In genomic region chr19:55741439-55741928, GRCm38 (mm10) we compare ENCODE assay signal across 8 mouse cellular contexts. TPM values are rescaled to one million over a fixed set of nuclear protein-coding genes. Genes with fewer than 3 reads are reported as not detected.
DNase-seq lines count a peak whose midpoint lies in the region; ATAC-seq lines count a peak whose summit lies in the region.

Gene Tcf7l2 (plus strand): TSS chr19:55741820.

- intact Hi-C loops in left cerebral cortex, postnatal 4 days (cut with DNase I) = loop anchor here (5.0 kb wide), 1 partner anchor 156 kb away; no protein-coding TSS in a partner anchor

- ATAC-seq in granulocyte monocyte progenitor cell, adult 5-6 weeks (replicated peaks; ENCODE audit: poor library complexity, severe bottlenecking) = peak; percentile 68
- ATAC-seq in midbrain, embryonic 11.5 days (ENCODE audit: low FRiP score) = peak; percentile 92

- peak within 1 kb of the TSS; percentile 97 for H3K4me3 ChIP-seq in midbrain, embryonic 11.5 days (ENCODE audit: low read depth, low read length)

- peak; percentile 93 for DNase-seq in adrenal gland, adult 2 months
- peak; percentile 96 for DNase-seq in embryo, embryonic 11 days
- peak; percentile 90 for DNase-seq in kidney, adult 11 months
- peak; percentile 90 for DNase-seq in left cerebral cortex, postnatal 4 days
- DNase-seq in midbrain, embryonic 11.5 days (ENCODE audit: low spot score, missing footprints) = peak; percentile 99
- DNase-seq in right cerebral cortex, postnatal 4 days = peak; percentile 68
- DNase-seq in yolk sac, embryonic 10.5 days (ENCODE audit: low spot score) = peak; percentile 96

- peak within 1 kb of the TSS; percentile 99 for H3K27ac ChIP-seq in midbrain, embryonic 11.5 days (ENCODE audit: low read depth, low read length)

- H3K4me1 ChIP-seq in midbrain, embryonic 11.5 days (ENCODE audit: control insufficient read depth, insufficient read depth, low read length) = peaks cover 20% of the 10 kb centered on the region

- H3K36me3 ChIP-seq in midbrain, embryonic 11.5 days (ENCODE audit: control insufficient read depth, insufficient read depth, low read length) = no peaks in the 10 kb centered on the region

- under 1% methylated on average over 36 of the region's 42 CpGs for WGBS in midbrain, embryonic 11.5 days

- H3K9me3 ChIP-seq in midbrain, embryonic 11.5 days (ENCODE audit: control insufficient read depth, low read length) = no peaks in the 10 kb centered on the region

- no peaks in the 10 kb centered on the region for H3K27me3 ChIP-seq in midbrain, embryonic 11.5 days (ENCODE audit: control insufficient read depth, insufficient read depth, low read length)

- H3K4me2 ChIP-seq in midbrain, embryonic 11.5 days = peak within 1 kb of the TSS; percentile 75

- peak within 1 kb of the TSS; percentile 96 for H3K9ac ChIP-seq in midbrain, embryonic 11.5 days (ENCODE audit: low read length)

RNA-seq across cellular contexts. Expression of gene Tcf7l2, which starts in this region (rescaled TPM):
- total RNA-seq in adrenal gland, adult 2 months (2021) = 10 to 100 TPM; 22.6 to 24.2 TPM
- 18.2 and 19.0 TPM in 2 replicates for polyA plus RNA-seq in adrenal gland, adult 2 months (2012; rRNA removed)
- 9.3 and 11.7 TPM in 2 replicates for total RNA-seq in granulocyte monocyte progenitor cell, adult 5-6 weeks (2014; fragmentation: Nextera tagmentation)
- total RNA-seq in granulocyte monocyte progenitor cell, adult 5-6 weeks (2017) = 0.73 and 2.9 TPM in 2 replicates
- 10 to 100 TPM in 1 of 2 experiments, 1 to 10 TPM in 1; 9.6 to 11.9 TPM for total RNA-seq in left cerebral cortex, postnatal 4 days (2021)
- polyA plus RNA-seq in midbrain, embryonic 11.5 days (2014; fragmentation: Nextera tagmentation; extraction: Ambion mirVana) = 379 and 401 TPM in 2 replicates

Comparison
In these comparisons a context has a peak if more than half of its experiments do, and no peak if none do; other contexts are left out.
1. Peak in every context shown above with its lines: DNase-seq, ATAC-seq, H3K4me3 ChIP-seq and H3K27ac ChIP-seq.
2. RNA of gene Tcf7l2 (polyA plus RNA-seq): 379 to 401 TPM in midbrain, embryonic 11.5 days; 18.2 to 19.0 TPM in adrenal gland, adult 2 months; every median in the first group is over 10 times any median in the second.